Mouse (Mus musculus): ENCODE results near the gene Tomt.

Gene Tomt

DNA sequence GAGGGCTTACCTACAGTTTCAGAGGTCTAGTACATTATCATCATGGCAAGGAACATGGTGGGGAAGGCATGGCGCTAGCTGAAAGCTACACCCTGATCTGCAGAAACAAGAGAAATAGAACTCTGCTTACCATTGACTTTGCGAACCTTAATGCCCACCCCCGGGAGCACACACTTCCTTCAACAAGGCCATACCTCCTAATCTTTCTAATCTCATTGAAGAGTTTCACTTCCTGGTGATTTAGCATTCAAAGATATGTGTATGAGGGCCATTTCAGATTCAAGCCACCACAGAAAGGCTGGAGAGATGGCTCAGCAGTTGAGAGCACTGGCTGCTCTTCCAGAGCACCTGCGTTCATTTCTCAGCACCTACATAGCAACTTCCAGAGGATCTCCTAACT is 49.1 kb downstream of the Tomt start, which contains the start of gene Folr2:
TSS of gene Folr2 (minus strand) at position 101 of the 400 bp plus-strand sequence.
- DNase-seq (ENCODE audit: low spot score), result no peak

DNA sequence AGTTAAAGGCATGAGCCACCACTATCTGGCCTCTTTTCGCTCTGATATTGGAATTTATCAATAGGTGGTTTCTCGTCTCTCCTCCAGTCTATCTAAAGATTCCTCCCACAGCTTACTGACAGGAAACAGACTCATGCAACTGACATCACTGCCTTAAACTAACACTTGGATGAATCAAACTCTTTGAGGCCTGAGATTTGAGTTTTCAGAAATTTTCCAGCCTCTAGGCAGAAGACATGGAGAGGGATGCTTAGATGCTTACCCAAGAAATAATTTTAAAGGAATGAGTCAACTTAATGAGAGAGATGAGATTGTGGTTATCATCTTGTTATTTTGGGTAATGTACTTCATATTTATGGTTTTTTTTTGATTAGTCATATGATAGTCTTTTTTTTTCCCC is 52.3 kb downstream of the Tomt start:
- DNase-seq (ENCODE audit: low spot score), result no peak

DNA sequence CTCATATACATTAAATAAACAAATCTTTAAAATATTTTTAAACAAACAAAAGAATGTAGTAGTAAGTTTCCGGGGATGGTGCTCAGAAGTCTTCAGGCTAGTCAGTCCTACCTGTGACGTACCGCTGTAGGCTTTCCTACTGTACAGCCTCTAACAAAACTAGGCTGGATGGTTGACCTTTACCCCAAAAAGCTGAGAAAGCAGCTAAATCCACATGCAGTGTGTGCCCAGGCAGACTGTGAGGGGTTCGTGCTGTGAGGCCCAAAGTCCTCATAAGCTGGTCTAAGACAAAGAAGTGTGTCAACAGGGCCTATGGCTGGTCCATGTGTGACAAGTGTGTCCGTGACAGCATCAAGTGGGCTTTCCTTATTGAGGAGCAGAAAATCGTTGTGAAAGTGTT is 53.3 kb downstream of the Tomt start:
- DNase-seq (ENCODE audit: low spot score), result no peak

DNA sequence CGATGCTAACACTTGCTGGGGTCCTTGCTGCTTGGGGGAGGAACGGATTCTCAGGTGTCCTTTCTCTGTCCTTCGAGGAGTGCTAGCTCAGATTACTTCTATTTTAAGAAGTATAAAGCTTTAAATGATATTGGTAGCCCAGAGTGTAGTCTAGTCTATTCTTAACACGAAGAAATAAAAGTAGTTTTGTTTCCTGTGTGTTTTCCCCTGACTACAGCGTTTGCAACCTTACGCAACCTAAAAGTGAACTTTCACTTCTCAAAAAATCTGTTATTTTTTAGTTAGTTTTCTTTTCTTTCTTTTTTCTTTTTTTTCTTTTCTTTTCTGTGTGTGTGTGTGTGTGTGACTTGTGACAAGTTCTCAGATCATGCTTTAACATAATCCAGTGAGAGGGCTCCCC is 54.5 kb downstream of the Tomt start:
- DNase-seq (ENCODE audit: low spot score), result no peak

Measured in ovary, postnatal 10 days (tissue).